In genomic region chr3:90475151-90475830, GRCm38 (mm10) we compare ENCODE assay signal across 8 mouse cellular contexts. TPM values are rescaled to one million over a fixed set of nuclear protein-coding genes. Genes with fewer than 3 reads are reported as not detected.
DNase-seq lines count a peak whose midpoint lies in the region; ATAC-seq and TF ChIP-seq lines count a peak whose summit lies in the region.
"Had no signal": no experiment of that assay in that cellular context is flagged by ENCODE, and none has a peak within 500 bp of the region (broad histone marks: within the 10 kb centered on the region; RNA-seq: fewer than 3 reads in every experiment).

No protein-coding gene starts in this region.

- H3K27me3 ChIP-seq in limb, embryonic 13.5 days: no peaks in the 10 kb centered on the region
- no peaks in the 10 kb centered on the region for H3K27me3 ChIP-seq in stomach, postnatal 0 days (ENCODE audit: control insufficient read depth, insufficient read depth, low read length)

- no peaks in the 10 kb centered on the region for H3K9me3 ChIP-seq in limb, embryonic 13.5 days
- no peaks in the 10 kb centered on the region for H3K9me3 ChIP-seq in stomach, postnatal 0 days (ENCODE audit: control insufficient read depth, low read length)

- H3K27ac ChIP-seq in embryonic fibroblast, embryonic 13.5 days (ENCODE audit: insufficient read depth, low read length): no peak overlapping the region
- H3K27ac ChIP-seq in limb, embryonic 13.5 days: no peak overlapping the region
- no peak overlapping the region for H3K27ac ChIP-seq in stomach, postnatal 0 days (replicated peaks)

- TF ChIP-seq EP300 in stomach, postnatal 0 days (optimal IDR thresholded peaks at IDR 0.05): no peak

- TF ChIP-seq CTCF in embryonic fibroblast, embryonic 13.5 days (IDR thresholded peaks at IDR 0.05; ENCODE audit: borderline replicate concordance, insufficient read depth, low read length): no peak
- TF ChIP-seq CTCF in stomach, postnatal 0 days (IDR thresholded peaks at IDR 0.05; ENCODE audit: low read depth): no peak

- TF ChIP-seq POLR2A in embryonic fibroblast, embryonic 13.5 days (IDR thresholded peaks at IDR 0.05; ENCODE audit: low read depth, low read length): no peak

- H3K4me3 ChIP-seq in embryonic fibroblast, embryonic 13.5 days (ENCODE audit: insufficient read depth, low read length): peak overlapping the region; percentile 9; the same call in 1 of the 2 replicates
- peak overlapping the region; percentile 39 for H3K4me3 ChIP-seq in limb, embryonic 13.5 days
- H3K4me3 ChIP-seq in stomach, postnatal 0 days (ENCODE audit: low read depth, low read length): peak overlapping the region; percentile 21

- H3K4me1 ChIP-seq in embryonic fibroblast, embryonic 13.5 days (ENCODE audit: control insufficient read depth, insufficient read depth, low read length): no peaks in the 10 kb centered on the region
- H3K4me1 ChIP-seq in limb, embryonic 13.5 days: peaks cover 8% of the 10 kb centered on the region
- H3K4me1 ChIP-seq in stomach, postnatal 0 days (replicated peaks; ENCODE audit: control insufficient read depth, insufficient read depth): no peaks in the 10 kb centered on the region

- WGBS in limb, embryonic 13.5 days: 44% methylated on average over 16 of the region's 16 CpGs
- WGBS in stomach, postnatal 0 days: 34% methylated on average over 15 of the region's 16 CpGs

- DNase-seq in A20 (ENCODE audit: low read depth, low spot score): peak; percentile 61
- no peak for DNase-seq in stomach, postnatal 0 days (ENCODE audit: low spot score)
- DNase-seq in gastrocnemius, postnatal 10 days: no peak
- no peak for DNase-seq in kidney, postnatal 10 days

- peaks cover 27% of the 10 kb centered on the region for H3K36me3 ChIP-seq in limb, embryonic 13.5 days
- H3K36me3 ChIP-seq in stomach, postnatal 0 days (ENCODE audit: control insufficient read depth, insufficient read depth, low read length): peaks cover 3% of the 10 kb centered on the region; the same call in 1 of the 2 replicates

- peak overlapping the region; percentile 41 for H3K4me2 ChIP-seq in limb, embryonic 13.5 days (replicated peaks)
- H3K4me2 ChIP-seq in stomach, postnatal 0 days (replicated peaks; ENCODE audit: low read depth): peak overlapping the region; percentile 21; the same call in 1 of the 2 replicates

- no peak overlapping the region for H3K9ac ChIP-seq in limb, embryonic 13.5 days
- H3K9ac ChIP-seq in stomach, postnatal 0 days (ENCODE audit: low read length): no peak overlapping the region

- peak; percentile 7 for ATAC-seq in CD4-positive, CD25-positive, alpha-beta regulatory T cell, adult 4 months
- ATAC-seq in limb, embryonic 13.5 days (ENCODE audit: low FRiP score, low read depth): peak; percentile 17
- ATAC-seq in stomach, postnatal 0 days (ENCODE audit: low FRiP score, low TSS enrichment): no peak

RNA-seq across cellular contexts. Expression of gene Ilf2, which starts 0.6 kb away (rescaled TPM):
- polyA plus RNA-seq in CD4-positive, CD25-positive, alpha-beta regulatory T cell, adult 4 months (2017; shearing (Covaris generic)): 100 to 1,000 TPM; 113 to 125 TPM
- 82.1 and 97.0 TPM in 2 replicates for polyA plus RNA-seq in embryonic fibroblast, embryonic 13.5 days (2011; ENCODE audit: insufficient read length, low read depth, missing spikeins)
- polyA plus RNA-seq in limb, embryonic 13.5 days (2015; fragmentation: Nextera tagmentation; extraction: Ambion mirVana): 277 and 284 TPM in 2 replicates
- 55.9 and 57.6 TPM in 2 replicates for polyA plus RNA-seq in stomach, postnatal 0 days (2015; fragmentation: Nextera tagmentation; extraction: Ambion mirVana)
- total RNA-seq in gastrocnemius, postnatal 10 days (2021): 10 to 100 TPM; 46.4 to 50.3 TPM

RNA-seq across cellular contexts. Expression of gene Npr1, which starts 9.6 kb away (rescaled TPM):
- not detected for polyA plus RNA-seq in CD4-positive, CD25-positive, alpha-beta regulatory T cell, adult 4 months (2017; shearing (Covaris generic))
- polyA plus RNA-seq in embryonic fibroblast, embryonic 13.5 days (2011; ENCODE audit: insufficient read length, low read depth, missing spikeins): 0.18 TPM in 1 of 2 replicates, not detected in the other
- polyA plus RNA-seq in limb, embryonic 13.5 days (2015; fragmentation: Nextera tagmentation; extraction: Ambion mirVana): 4.0 and 4.8 TPM in 2 replicates
- 3.0 and 3.6 TPM in 2 replicates for polyA plus RNA-seq in stomach, postnatal 0 days (2015; fragmentation: Nextera tagmentation; extraction: Ambion mirVana)
- 10 to 100 TPM; 18.7 to 21.4 TPM for total RNA-seq in gastrocnemius, postnatal 10 days (2021)
- total RNA-seq: neutrophil, adult 5-6 weeks had no signal

RNA-seq across cellular contexts. Expression of gene Snapin, which starts 15.5 kb away (rescaled TPM):
- 10 to 100 TPM; 60.4 to 65.0 TPM for polyA plus RNA-seq in CD4-positive, CD25-positive, alpha-beta regulatory T cell, adult 4 months (2017; shearing (Covaris generic))
- 87.6 and 102 TPM in 2 replicates for polyA plus RNA-seq in embryonic fibroblast, embryonic 13.5 days (2011; ENCODE audit: insufficient read length, low read depth, missing spikeins)
- 83.1 and 85.4 TPM in 2 replicates for polyA plus RNA-seq in limb, embryonic 13.5 days (2015; fragmentation: Nextera tagmentation; extraction: Ambion mirVana)
- 63.4 and 68.2 TPM in 2 replicates for polyA plus RNA-seq in stomach, postnatal 0 days (2015; fragmentation: Nextera tagmentation; extraction: Ambion mirVana)
- 10 to 100 TPM; 63.2 to 67.2 TPM for total RNA-seq in gastrocnemius, postnatal 10 days (2021)

RNA-seq across cellular contexts. Expression of gene Chtop, which starts 34.0 kb away (rescaled TPM):
- 10 to 100 TPM; 50.3 to 57.9 TPM for polyA plus RNA-seq in CD4-positive, CD25-positive, alpha-beta regulatory T cell, adult 4 months (2017; shearing (Covaris generic))
- polyA plus RNA-seq in embryonic fibroblast, embryonic 13.5 days (2011; ENCODE audit: insufficient read length, low read depth, missing spikeins): 92.9 and 111 TPM in 2 replicates
- polyA plus RNA-seq in limb, embryonic 13.5 days (2015; fragmentation: Nextera tagmentation; extraction: Ambion mirVana): 186 and 187 TPM in 2 replicates
- polyA plus RNA-seq in stomach, postnatal 0 days (2015; fragmentation: Nextera tagmentation; extraction: Ambion mirVana): 72.2 and 74.2 TPM in 2 replicates
- 100 to 1,000 TPM; 103 to 108 TPM for total RNA-seq in gastrocnemius, postnatal 10 days (2021)

RNA-seq across cellular contexts. Expression of gene S100a1, which starts 38.9 kb away (rescaled TPM):
- 1 to 10 TPM; 3.3 to 4.9 TPM for polyA plus RNA-seq in CD4-positive, CD25-positive, alpha-beta regulatory T cell, adult 4 months (2017; shearing (Covaris generic))
- polyA plus RNA-seq in embryonic fibroblast, embryonic 13.5 days (2011; ENCODE audit: insufficient read length, low read depth, missing spikeins): 27.6 and 37.9 TPM in 2 replicates
- polyA plus RNA-seq in limb, embryonic 13.5 days (2015; fragmentation: Nextera tagmentation; extraction: Ambion mirVana): 14.2 and 15.0 TPM in 2 replicates
- polyA plus RNA-seq in stomach, postnatal 0 days (2015; fragmentation: Nextera tagmentation; extraction: Ambion mirVana): 386 TPM in 2 replicates
- 10 to 100 TPM; 37.5 to 44.2 TPM for total RNA-seq in gastrocnemius, postnatal 10 days (2021)
